Mouse (Mus musculus) yolk sac, embryonic 10.5 days (tissue): Measurements from ENCODE around the gene Nlgn2.

Experiments
- DNase-seq: peaks from one replicate; pipeline ENCODE4 v3.0.0-alpha.2; 2017; ENCODE audit warnings: low spot score

Gene Nlgn2

DNA sequence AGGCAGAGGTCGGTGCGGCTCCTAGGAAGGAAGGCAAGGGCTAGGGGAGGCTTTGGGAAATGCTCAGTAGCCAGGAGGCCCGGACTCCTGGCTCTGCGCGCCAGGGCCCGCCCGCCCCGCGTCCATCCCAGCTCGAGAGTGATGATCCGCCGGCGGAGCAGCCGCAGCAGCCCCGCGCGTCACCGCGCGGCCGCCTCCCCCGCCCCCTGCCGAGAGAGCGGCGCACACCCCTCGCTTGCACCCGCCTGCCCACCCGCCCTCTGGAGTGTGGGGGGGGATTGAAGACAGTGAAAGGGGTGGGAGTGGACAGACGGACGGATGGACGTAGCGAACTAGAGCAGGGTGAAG lies at the start of gene Nlgn2:
Gene Nlgn2 (minus strand): TSS at position 181 of the 348 bp plus-strand sequence.
- no peak for DNase-seq

- peak; percentile 38 for DNase-seq
Observed at GRCm38 (mm10) chr11:69886907-69887635, 49.5 kb upstream of the Nlgn2 start.

DNA sequence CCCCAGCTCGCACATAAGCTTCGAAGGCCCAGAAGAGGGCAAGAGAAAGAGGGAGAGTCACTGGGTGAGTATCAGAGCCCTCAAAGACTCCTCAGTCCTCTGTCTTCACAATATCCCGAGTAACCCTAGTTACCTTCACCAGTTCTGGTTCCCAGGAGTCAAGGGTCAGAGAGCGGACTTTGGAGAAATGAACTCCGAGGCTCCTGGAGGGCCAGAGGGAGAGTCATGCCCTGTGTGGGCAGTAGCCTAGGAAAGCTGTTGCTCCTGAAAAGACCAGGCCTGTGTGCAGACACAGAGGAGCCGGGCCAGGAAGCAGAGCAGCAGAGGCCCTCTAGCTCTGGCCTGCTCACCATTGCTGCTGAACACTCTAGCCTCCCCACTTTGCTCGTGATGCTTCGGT lies 47.1 kb upstream of the Nlgn2 start:
- DNase-seq, result no peak

DNA sequence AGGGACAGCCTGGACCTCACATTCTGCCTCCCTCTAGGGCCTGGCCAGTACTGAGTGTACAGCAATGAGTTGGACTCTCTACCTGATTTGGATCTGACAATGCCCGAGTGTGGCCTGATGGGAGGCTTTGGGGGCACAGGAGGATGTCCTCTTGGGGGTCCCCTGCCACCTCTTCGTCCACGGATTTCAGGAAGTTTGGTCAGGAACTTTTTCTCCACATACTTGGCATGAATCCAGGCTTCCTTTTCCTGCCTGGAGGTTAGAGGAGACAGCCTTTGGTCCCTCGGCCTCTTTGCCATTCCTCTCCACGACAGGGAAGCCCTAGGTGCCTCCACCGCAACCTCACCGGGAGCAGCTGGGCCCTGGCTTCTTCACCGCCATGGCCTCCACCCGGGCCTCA lies 46.7 kb upstream of the Nlgn2 start:
- DNase-seq, result no peak

DNA sequence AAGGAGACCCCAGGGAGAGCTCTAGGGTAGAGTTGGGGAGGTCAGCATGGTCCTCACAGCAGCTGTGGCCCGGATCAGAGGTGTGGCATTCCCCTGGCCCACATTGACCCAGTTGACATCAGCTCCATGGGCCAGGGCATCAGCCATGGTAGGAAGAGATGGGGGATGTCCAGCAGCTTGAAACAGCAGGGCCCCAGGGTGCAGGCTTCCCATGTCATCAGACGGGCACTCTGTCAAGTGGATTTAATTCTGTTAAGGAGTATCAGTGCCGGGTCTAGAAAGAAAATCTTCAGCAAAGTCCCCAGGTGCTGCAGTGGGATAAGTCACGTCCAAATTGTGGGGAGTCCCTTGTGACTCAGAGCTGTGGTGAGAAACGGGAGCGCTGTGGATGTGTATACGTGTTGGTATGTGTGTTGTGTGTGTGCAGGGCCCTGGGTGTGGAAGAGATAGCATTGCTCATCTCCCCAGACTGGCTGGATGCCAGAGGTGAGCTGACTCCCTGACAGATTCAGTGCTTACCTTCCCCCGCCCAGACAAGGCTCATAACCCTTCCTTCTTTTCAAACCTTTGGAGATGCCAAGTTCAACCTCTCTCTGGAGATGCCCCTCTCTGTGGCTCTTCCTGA lies 46.1 kb upstream of the Nlgn2 start:
- DNase-seq, result no peak

- no peak for DNase-seq
Observed at GRCm38 (mm10) chr11:69883066-69883465, 45.5 kb upstream of the Nlgn2 start.

- no peak for DNase-seq
Observed at GRCm38 (mm10) chr11:69881787-69882670, 44.4 kb upstream of the Nlgn2 start.

DNA sequence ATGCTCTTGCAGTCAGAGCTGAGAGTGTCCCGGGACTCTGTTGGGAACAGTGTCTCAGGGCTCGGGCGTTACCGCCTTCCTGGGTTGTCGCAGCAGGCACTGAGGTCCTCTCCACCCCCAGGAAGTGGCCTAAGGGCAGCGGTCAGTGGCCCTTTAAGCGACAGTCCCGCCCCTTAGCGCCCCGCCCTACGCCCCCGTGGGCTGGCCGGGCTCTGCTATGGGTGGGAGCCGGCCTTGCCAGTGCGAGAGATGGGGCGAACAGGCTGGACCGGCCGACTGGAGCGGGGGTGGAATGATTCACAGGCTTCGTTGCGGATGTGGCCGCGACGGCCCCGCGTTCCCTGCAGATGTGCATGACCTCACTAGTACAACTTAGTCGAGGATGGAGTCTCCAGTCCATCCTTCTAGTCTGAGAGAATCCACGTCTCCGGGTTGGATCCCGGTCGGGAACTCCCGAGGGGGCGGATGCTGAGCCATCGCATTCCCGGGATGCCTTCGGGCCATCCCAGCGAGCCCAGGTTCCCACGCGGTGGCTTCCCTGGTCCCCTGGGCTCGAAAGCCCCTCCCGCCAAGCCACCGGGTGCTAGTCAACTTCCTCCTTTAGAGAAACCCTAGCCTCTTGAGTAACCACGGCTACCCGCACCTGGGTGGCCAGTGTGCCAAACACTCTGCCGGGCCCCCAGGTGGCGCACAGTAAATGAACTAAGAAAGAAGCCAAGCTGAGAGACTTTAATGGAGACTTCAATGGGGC lies 43.4 kb upstream of the Nlgn2 start, which contains the start of gene Kctd11:
Gene Kctd11 (minus strand): TSS at position 554 of the 751 bp plus-strand sequence.
- DNase-seq, result peak; percentile 95

DNA sequence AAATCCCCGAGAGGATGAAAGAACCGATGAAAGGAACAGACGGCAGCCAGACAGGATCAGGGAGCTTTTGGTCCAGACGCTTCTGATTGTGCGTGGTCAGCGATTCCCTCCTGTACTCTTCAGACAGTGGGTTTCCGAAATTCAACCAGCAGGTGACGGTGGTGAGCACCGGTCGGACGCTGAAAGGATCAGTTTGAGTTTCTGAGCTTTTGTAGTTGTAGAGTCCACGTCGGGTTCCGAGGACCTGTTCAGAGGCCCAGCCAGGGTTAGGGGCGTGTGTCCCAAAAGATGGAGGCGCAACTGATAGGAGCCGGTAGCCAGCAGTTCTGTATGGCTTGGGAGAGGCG lies 42.9 kb upstream of the Nlgn2 start:
- DNase-seq, result peak; percentile 84

GRCm38 (mm10) chr11:69879711-69880110 lies 42.1 kb upstream of the Nlgn2 start:
- no peak for DNase-seq

- no peak for DNase-seq
Observed at GRCm38 (mm10) chr11:69878952-69879351, 41.4 kb upstream of the Nlgn2 start.

- no peak for DNase-seq
Observed at GRCm38 (mm10) chr11:69878399-69878798, 40.8 kb upstream of the Nlgn2 start.

DNA sequence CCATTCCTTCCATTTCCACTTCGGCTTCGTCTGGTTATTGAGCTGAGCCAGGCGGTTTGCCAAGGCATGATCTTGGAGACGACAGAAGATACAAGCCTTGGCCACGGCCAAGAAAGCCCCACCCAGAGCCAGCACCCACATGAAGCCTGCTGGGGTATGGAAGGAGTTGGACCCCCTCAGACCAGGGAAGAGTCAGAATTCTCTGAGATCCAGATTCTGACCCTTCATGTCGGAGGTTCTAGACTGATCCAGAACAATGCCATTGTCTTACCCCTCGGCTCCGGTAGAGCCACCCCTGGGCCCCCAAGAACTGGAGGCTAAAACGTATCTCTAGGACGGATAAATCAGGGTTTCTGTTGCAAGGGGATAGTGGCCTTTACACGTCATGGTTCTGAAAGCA lies 40.3 kb upstream of the Nlgn2 start, which contains the start of gene Tmem95:
Gene Tmem95 (minus strand): TSS at position 141 of the 400 bp plus-strand sequence.
- no peak for DNase-seq

GRCm38 (mm10) chr11:69876867-69877266 lies 39.3 kb upstream of the Nlgn2 start:
- peak; percentile 82 for DNase-seq

- no peak for DNase-seq
Observed at GRCm38 (mm10) chr11:69876186-69876585, 38.6 kb upstream of the Nlgn2 start.

DNA sequence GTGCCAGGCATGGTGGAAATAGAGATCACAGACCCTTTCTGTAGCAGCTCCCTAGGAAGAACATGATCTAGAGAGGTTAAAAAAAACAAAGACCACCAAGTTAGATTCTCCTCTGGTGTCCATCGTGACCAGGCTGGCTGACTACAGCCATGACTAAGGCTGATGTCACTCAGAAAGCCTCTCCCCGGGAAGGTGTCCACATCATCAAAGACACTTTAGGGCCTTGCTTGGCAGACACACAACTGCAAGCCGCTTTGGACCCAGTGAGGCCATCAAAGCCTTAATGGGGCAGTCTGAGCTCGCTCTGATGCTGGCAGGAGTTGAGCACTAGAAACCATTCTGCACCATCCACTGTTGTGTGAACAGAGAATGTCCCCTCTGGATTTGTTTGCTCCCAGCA lies 34.9 kb upstream of the Nlgn2 start:
- DNase-seq, result no peak

DNA sequence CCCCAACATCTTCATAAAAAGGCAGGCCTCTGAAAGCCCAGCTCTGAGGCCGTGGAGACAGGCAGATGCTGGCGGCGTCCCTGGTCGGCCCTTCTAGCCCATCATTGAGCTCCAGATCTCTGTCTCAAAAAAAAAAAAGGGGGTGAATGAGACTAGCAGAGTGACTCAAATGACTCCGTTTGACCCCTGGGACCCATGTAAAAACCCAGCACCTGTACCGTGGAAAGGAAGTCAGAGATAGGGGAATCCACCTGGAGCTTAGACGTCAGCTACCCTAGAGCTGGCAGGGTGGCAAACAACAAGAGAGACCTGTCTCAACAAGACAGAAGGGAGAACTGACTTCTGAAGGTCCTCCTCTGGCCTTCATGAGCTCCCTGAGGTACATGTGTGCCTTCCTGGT lies 34.2 kb upstream of the Nlgn2 start:
- no peak for DNase-seq

GRCm38 (mm10) chr11:69870289-69871069 lies 32.9 kb upstream of the Nlgn2 start:
- no peak for DNase-seq

GRCm38 (mm10) chr11:69867335-69867734 lies 29.8 kb upstream of the Nlgn2 start:
- DNase-seq, result no peak

DNA sequence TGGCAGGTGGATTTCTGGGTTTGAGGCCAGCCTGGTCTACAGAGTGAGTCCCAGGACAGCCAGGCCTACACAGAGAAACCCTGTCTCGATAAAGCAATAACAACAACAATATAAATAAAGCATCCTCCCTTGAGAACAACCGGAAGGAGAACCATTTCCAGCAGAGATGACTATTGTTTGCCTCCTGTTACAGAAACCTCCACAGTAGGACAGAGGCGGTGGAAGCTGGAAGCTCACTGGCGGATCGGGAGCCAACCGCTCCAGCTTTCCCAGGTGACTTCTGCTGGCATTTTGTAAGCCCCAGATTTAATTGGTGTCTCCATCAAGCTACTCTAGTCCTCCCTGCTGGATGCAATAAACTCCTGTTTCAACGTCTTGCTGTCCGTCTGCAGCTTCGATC lies 28.0 kb upstream of the Nlgn2 start:
- DNase-seq, result no peak

DNA sequence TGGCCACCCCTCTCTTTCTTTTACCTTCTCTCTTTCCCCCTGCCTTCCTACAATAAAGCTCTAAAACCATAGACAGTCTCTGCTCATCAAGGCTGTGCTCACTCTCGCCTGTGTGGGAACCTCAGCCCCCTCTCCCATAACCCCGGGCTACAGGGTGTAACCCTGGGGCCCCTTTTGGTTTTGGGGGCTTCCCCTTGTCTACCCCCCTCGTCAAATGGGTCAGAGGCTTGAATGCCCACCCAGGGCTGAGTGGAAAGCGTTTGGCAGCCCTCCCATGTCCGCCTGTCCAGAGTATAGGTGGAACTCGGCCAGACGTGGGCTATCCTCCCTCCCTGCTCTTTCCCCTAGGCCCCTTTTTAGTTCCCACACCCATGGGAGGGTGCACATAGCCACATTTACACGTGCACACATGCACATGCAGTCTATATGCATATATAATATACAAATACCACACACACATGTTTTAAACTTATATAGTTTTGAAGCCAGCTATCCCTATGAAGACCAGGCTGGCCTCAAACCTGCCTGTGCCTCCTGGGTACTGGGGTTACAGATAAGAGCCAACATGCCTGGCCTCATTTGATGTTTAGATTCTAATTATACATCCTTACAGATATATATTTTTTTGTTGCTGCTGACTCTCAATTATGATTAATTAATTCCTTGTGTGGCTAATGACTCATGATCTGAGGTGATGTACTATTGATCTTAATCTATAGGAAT lies 26.7 kb upstream of the Nlgn2 start:
- DNase-seq, result no peak
